Mouse (Mus musculus) frontal cortex, postnatal 25 days (tissue): ENCODE results near the gene Zfp551.

Source experiments
- DNase-seq, 2 experiments: peaks; one replicate each; pipeline ENCODE4 v3.0.0; 2022; ENCODE audit warnings: low spot score in 2 of 2

Gene Zfp551

DNA sequence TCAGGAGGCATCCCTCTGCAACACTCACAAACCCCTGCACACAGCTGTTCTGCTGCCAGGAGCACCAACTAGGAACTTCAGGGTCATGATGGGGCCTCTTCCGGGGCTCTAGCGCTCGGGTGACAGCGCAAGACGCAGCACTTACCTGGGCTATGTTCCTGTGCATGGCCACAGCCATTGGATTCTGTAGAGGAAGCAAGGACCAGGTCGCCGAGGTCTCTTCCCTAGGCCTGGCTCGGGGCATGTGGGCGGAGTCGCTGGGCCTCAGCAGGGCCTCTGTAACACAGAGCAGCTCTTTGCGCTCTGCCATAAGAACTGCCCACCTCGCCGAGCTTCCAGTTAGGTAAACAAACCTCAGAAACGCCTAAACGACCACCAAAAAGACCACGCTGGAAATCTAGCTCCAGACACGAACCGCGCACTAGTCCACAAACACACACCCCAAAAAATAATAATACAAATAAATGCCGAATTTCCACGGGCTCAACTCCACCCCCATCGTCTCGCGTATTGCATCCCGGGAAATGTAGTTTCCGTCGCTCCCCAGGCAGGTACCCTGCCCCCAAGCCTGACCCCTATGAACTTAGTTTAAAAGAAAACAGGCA is at the start of gene Zfp551:
Zfp551 (minus strand) TSS at position 507 of the 605 bp plus-strand sequence.
- DNase-seq, result peak; percentile 34 to 51

DNA sequence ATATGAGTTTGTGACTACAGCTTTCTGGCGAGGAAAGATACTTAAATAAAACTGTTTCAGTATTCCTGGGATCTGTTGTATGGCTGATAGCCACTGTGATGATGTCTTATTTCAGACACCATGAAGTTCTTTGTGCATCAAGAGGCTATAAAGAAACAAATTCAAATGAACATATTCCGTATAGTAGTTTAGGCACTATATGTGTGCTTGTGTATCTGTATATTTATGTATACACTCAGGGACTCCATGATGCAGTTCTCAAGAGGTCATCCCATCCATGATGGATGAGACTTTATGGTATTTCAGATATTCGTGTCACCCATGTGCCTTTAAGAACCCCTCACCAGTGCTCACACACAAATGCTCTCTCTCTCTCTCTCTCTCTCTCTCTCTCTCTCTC is 304 bp upstream of the Zfp551 start:
- DNase-seq, result no peak

DNA sequence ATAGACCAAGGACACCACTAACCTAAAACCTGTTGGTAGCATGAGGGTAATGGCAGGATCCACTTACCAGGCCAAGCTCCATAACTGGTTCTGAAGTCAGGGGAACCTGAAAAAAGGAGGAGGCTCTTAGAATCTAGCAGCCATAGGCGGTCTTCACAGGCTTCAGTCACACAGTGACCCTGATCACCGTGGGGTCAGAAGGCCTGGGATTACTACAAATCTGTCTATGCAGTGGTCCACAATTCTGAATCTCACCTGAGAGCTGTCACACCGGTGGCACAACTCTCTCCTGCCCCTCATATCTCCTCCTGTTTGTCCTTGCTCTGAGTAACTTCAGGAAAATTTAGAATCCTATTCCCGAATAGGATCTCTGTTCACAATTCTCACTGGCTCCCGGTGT is 810 bp downstream of the Zfp551 start:
- DNase-seq, result no peak

DNA sequence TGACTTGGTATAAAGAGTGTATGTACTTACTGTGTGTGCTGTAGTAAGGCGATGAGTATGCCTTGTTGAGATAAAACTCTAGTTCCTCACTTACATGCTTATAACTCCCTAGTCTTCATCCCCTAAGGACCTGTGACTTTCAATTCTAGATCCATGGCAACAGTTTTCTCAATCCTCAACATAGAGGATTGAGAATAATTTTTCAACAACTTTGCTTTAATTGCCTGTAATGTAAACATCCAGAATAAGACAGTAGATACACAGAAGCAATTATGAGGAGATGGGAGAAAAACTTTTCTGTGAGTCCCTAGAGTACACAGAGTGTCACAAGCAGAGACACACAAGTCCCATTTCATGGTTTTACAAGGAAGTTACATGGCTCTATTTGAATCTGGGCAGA is 53.4 kb downstream of the Zfp551 start, which contains the start of gene Vmn1r84:
Vmn1r84 (minus strand) TSS at position 101 of the 400 bp plus-strand sequence.
- no peak for DNase-seq
